9 mouse cellular contexts compared by ENCODE assay signal in the genomic region with DNA sequence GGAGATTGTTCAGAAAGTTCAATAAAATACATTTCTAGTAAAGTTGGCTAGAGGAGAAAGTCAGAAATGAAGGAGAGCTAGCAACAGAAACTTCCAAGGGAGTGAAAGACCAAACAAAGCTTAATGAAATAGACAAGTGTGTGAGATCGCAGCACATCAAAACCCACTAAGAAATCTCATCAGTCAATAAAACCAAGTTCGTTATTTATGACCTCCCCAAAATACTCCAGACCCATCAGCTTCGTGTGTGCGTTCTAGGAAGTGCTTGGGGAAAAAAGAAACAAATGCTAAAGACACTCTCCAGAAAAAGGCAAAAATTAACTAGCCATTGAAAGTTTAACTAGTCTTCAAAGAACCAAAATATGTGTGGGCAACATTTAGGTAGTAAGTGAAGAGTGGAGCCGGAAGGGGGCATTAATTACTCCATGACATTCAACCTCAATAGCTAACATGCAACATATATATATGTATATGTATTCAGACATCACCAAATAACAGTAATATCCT. TPM values are rescaled to one million over a fixed set of nuclear protein-coding genes. Genes with fewer than 3 reads are reported as not detected.
DNase-seq lines count a peak whose midpoint lies in the region; ATAC-seq and TF ChIP-seq lines count a peak whose summit lies in the region.
"Had no signal": no experiment of that assay in that cellular context is flagged by ENCODE, and none has a peak within 500 bp of the region (broad histone marks: within the 10 kb centered on the region; RNA-seq: fewer than 3 reads in every experiment).

No protein-coding gene starts in this region.

- 0 out of 2 replicates have a peak, but pooled peaks cover 2% of the 10 kb centered on the region for H3K9me3 ChIP-seq in heart, embryonic 16.5 days (replicated peaks; ENCODE audit: control insufficient read depth, low read length)
- H3K9me3 ChIP-seq in hindbrain, embryonic 11.5 days (ENCODE audit: control insufficient read depth, low read length): no peaks in the 10 kb centered on the region
- H3K9me3 ChIP-seq in midbrain, embryonic 11.5 days (ENCODE audit: control insufficient read depth, low read length): no peaks in the 10 kb centered on the region

- no peak for TF ChIP-seq POLR2A in bone marrow, adult 2 months (IDR thresholded peaks at IDR 0.05; ENCODE audit: borderline replicate concordance, control insufficient read depth, low read depth, low read length)

- no peak overlapping the region; the same call in 1 of the 2 replicates for H3K27ac ChIP-seq in heart, embryonic 16.5 days (ENCODE audit: low read length)
- H3K27ac ChIP-seq in bone marrow, adult 2 months (ENCODE audit: control insufficient read depth, insufficient read depth, low read depth, low read length, poor library complexity): no peak overlapping the region
- H3K27ac ChIP-seq in hindbrain, embryonic 11.5 days (ENCODE audit: low read depth, low read length): peak overlapping the region; percentile 95; the same call in 1 of the 2 replicates
- peak overlapping the region; percentile 93; the same call in 1 of the 2 replicates for H3K27ac ChIP-seq in midbrain, embryonic 11.5 days (ENCODE audit: low read depth, low read length)

- ATAC-seq in heart, embryonic 16.5 days (replicated peaks; ENCODE audit: extremely low read depth, insufficient read depth, low FRiP score): no peak
- ATAC-seq in hindbrain, embryonic 11.5 days (ENCODE audit: low FRiP score): no peak
- ATAC-seq in midbrain, embryonic 11.5 days (ENCODE audit: low FRiP score): no peak

- H3K4me1 ChIP-seq in heart, embryonic 16.5 days (ENCODE audit: control insufficient read depth, insufficient read depth, low read length): peaks cover 10% of the 10 kb centered on the region
- H3K4me1 ChIP-seq in bone marrow, adult 2 months (ENCODE audit: control insufficient read depth, insufficient read depth, low read length): no peaks in the 10 kb centered on the region; the same call in 1 of the 2 replicates
- peaks cover 2% of the 10 kb centered on the region; the same call in 1 of the 2 replicates for H3K4me1 ChIP-seq in hindbrain, embryonic 11.5 days (replicated peaks; ENCODE audit: control insufficient read depth, insufficient read depth, low read length)
- peaks cover 2% of the 10 kb centered on the region; the same call in 1 of the 2 replicates for H3K4me1 ChIP-seq in midbrain, embryonic 11.5 days (ENCODE audit: control insufficient read depth, insufficient read depth, low read length)

- H3K9ac ChIP-seq in heart, embryonic 16.5 days (ENCODE audit: low read length): peak overlapping the region; percentile 91
- peak overlapping the region; percentile 82 for H3K9ac ChIP-seq in hindbrain, embryonic 11.5 days (ENCODE audit: low read depth, low read length)
- H3K9ac ChIP-seq in midbrain, embryonic 11.5 days (ENCODE audit: low read length): peak overlapping the region; percentile 94

- no peaks in the 10 kb centered on the region for H3K27me3 ChIP-seq in heart, embryonic 16.5 days (ENCODE audit: control insufficient read depth, insufficient read depth, low read length)
- H3K27me3 ChIP-seq in hindbrain, embryonic 11.5 days (ENCODE audit: control insufficient read depth, insufficient read depth, low read length): no peaks in the 10 kb centered on the region
- H3K27me3 ChIP-seq in midbrain, embryonic 11.5 days (ENCODE audit: control insufficient read depth, insufficient read depth, low read length): no peaks in the 10 kb centered on the region
- H3K27me3 ChIP-seq: Patski had no signal

- H3K36me3 ChIP-seq in heart, embryonic 16.5 days (ENCODE audit: control insufficient read depth, insufficient read depth): no peaks in the 10 kb centered on the region
- no peaks in the 10 kb centered on the region for H3K36me3 ChIP-seq in hindbrain, embryonic 11.5 days (ENCODE audit: control insufficient read depth, insufficient read depth, low read length)
- no peaks in the 10 kb centered on the region for H3K36me3 ChIP-seq in midbrain, embryonic 11.5 days (ENCODE audit: control insufficient read depth, insufficient read depth, low read length)

- H3K4me3 ChIP-seq in heart, embryonic 16.5 days (ENCODE audit: low read length): peak overlapping the region; percentile 76
- peak overlapping the region; percentile 85 for H3K4me3 ChIP-seq in bone marrow, adult 2 months (replicated peaks; ENCODE audit: control insufficient read depth, low read depth, low read length)
- peak overlapping the region; percentile 76 for H3K4me3 ChIP-seq in hindbrain, embryonic 11.5 days (ENCODE audit: low read depth, low read length)
- peak overlapping the region; percentile 70 for H3K4me3 ChIP-seq in midbrain, embryonic 11.5 days (ENCODE audit: low read depth, low read length)

- DNase-seq in heart, postnatal 36 days: no peak
- peak; percentile 31 for DNase-seq in hindbrain, embryonic 11.5 days (ENCODE audit: low spot score)
- DNase-seq in midbrain, embryonic 11.5 days (ENCODE audit: low spot score, missing footprints): peak; percentile 87
- DNase-seq in frontal cortex, postnatal 14 days (ENCODE audit: low spot score in 2 of 2): no peak
- no peak for DNase-seq in cerebellum, postnatal 14 days
- DNase-seq in left cerebral cortex, postnatal 10 days (ENCODE audit: extremely low spot score in 1 of 2, low spot score in 2 of 2): no peak

- WGBS in heart, embryonic 16.5 days: 46% methylated on average over 5 of the region's 5 CpGs
- 40% methylated on average over 5 of the region's 5 CpGs for WGBS in bone marrow, adult 2 months
- WGBS in hindbrain, embryonic 11.5 days: 55% methylated on average over 5 of the region's 5 CpGs
- 58% methylated on average over 5 of the region's 5 CpGs for WGBS in midbrain, embryonic 11.5 days

- H3K4me2 ChIP-seq in heart, embryonic 16.5 days (ENCODE audit: low read depth, low read length): peak overlapping the region; percentile 71
- peak overlapping the region; percentile 67 for H3K4me2 ChIP-seq in hindbrain, embryonic 11.5 days (replicated peaks; ENCODE audit: low read depth, low read length)
- peak overlapping the region; percentile 62 for H3K4me2 ChIP-seq in midbrain, embryonic 11.5 days

- intact Hi-C loops in heart, postnatal 36 days (cut with DNase I): loop anchor here (2.0 to 5.0 kb wide), 2 partner anchors 67 to 305 kb away; a partner anchor contains a TSS
- intact Hi-C loops in left cerebral cortex, postnatal 10 days (cut with DNase I): no loop called here

- TF ChIP-seq CTCF in bone marrow, adult 2 months (IDR thresholded peaks at IDR 0.05; ENCODE audit: control insufficient read depth, insufficient read depth, low read length): no peak

RNA-seq across cellular contexts. Expression of a gene that starts 1.4 kb away (rescaled TPM):
- 12.4 and 12.7 TPM in 2 replicates for polyA plus RNA-seq in heart, embryonic 16.5 days (2015; fragmentation: Nextera tagmentation; extraction: Ambion mirVana)
- total RNA-seq in heart, postnatal 36 days (2021): 10 to 100 TPM in 1 of 2 experiments, 1 to 10 TPM in 1; 8.0 to 10.3 TPM
- polyA plus RNA-seq in bone marrow, adult 2 months (2011; ENCODE audit: insufficient read depth, insufficient read length, low replicate concordance, missing spikeins): 10.1 and 11.1 TPM in 2 replicates
- polyA plus RNA-seq in hindbrain, embryonic 11.5 days (2014; fragmentation: Nextera tagmentation; extraction: Ambion mirVana): 32.1 and 37.0 TPM in 2 replicates
- polyA plus RNA-seq in midbrain, embryonic 11.5 days (2014; fragmentation: Nextera tagmentation; extraction: Ambion mirVana): 31.1 and 37.1 TPM in 2 replicates
- 10 to 100 TPM; 45.2 to 51.4 TPM for total RNA-seq in left cerebral cortex, postnatal 10 days (2021)

Comparison
In these comparisons a context has a peak if more than half of its experiments do, and no peak if none do; other contexts are left out.
1. H3K27ac ChIP-seq: peak in hindbrain, embryonic 11.5 days (single experiment) and midbrain, embryonic 11.5 days (single experiment); none in heart, embryonic 16.5 days (single experiment) and bone marrow, adult 2 months (single experiment).
2. DNase-seq: peak in hindbrain, embryonic 11.5 days (single experiment) and midbrain, embryonic 11.5 days (single experiment); none in heart, postnatal 36 days (0 of 2), frontal cortex, postnatal 14 days (0 of 2), cerebellum, postnatal 14 days (0 of 2) and left cerebral cortex, postnatal 10 days (0 of 2).
3. Peak in every context shown above with its lines, with median percentiles within 50 percentile points of each other: H3K4me2 ChIP-seq, H3K4me3 ChIP-seq and H3K9ac ChIP-seq.